Comparison of ENCODE assay signal across 23 mouse cellular contexts in the genomic region with DNA sequence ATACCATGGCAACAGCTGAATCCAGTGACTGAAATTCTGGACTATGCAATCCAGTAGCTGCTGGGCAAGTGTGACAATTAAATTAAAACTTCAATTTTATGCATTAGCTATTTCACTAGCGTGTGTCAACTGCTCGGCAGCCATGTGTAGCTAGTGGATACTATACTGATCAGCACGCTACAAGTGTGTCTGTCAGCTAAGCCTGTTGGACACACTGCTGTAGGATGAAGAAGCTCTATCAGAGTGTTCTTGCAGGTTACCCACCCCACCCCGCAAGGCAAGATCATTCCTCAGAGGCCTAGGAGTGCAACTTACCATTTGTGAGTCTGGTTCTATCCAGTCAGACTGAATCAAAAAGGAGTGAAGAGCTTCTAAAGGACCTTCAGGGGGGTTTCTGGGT.
DNase-seq lines count a peak whose midpoint lies in the region; ATAC-seq and TF ChIP-seq lines count a peak whose summit lies in the region.
"Had no signal": no experiment of that assay in that cellular context is flagged by ENCODE, and none has a peak within 500 bp of the region (broad histone marks: within the 10 kb centered on the region; RNA-seq: fewer than 3 reads in every experiment).

No protein-coding gene starts in this region.

- 0 out of 2 replicates have a peak, but pooled peaks have one; percentile 55 for ATAC-seq in midbrain, embryonic 13.5 days
- ATAC-seq in midbrain, embryonic 15.5 days (replicated peaks) = peak; percentile 71
- peak; percentile 74 for ATAC-seq in midbrain, postnatal 0 days (ENCODE audit: low FRiP score)
- ATAC-seq: CD4-positive, CD25-positive, alpha-beta regulatory T cell, adult 4 months; forebrain, embryonic 13.5 days; forebrain, embryonic 15.5 days had no signal

- peaks cover 9% of the 10 kb centered on the region for H3K4me1 ChIP-seq in midbrain, embryonic 13.5 days (replicated peaks)
- H3K4me1 ChIP-seq in midbrain, embryonic 10.5 days = peaks cover 10% of the 10 kb centered on the region
- no peaks in the 10 kb centered on the region for H3K4me1 ChIP-seq in midbrain, embryonic 15.5 days
- H3K4me1 ChIP-seq in midbrain, postnatal 0 days (ENCODE audit: insufficient read depth, low read length) = no peaks in the 10 kb centered on the region
- H3K4me1 ChIP-seq: forebrain, embryonic 15.5 days had no signal

- DNase-seq in midbrain, embryonic 10.5 days (ENCODE audit: low spot score) = no peak
- DNase-seq in MN1 (ENCODE audit: low spot score) = peak; percentile 23
- no peak for DNase-seq in midbrain, postnatal 0 days (ENCODE audit: low spot score)
- no peak for DNase-seq in layer of hippocampus, adult 2 months (ENCODE audit: low spot score in 2 of 2)
- no peak for DNase-seq in adrenal gland, postnatal 10 days
- DNase-seq: adrenal gland, adult 2 months; adrenal gland, postnatal 14 days; adrenal gland, postnatal 36 days; B cell, adult 2 months; cerebellum, adult 11-12 months; cerebellum, adult 2 months; cerebellum, adult 9-10 months; cerebellum, postnatal 10 days; cerebellum, postnatal 25 days had no signal

- no peaks in the 10 kb centered on the region for H3K9me3 ChIP-seq in midbrain, embryonic 13.5 days
- H3K9me3 ChIP-seq in midbrain, embryonic 10.5 days (replicated peaks) = no peaks in the 10 kb centered on the region
- no peaks in the 10 kb centered on the region for H3K9me3 ChIP-seq in midbrain, embryonic 15.5 days
- no peaks in the 10 kb centered on the region for H3K9me3 ChIP-seq in midbrain, postnatal 0 days (ENCODE audit: low read length)
- H3K9me3 ChIP-seq: embryonic facial prominence, embryonic 10.5 days; embryonic facial prominence, embryonic 12.5 days; forebrain, embryonic 13.5 days; forebrain, embryonic 15.5 days; G1E had no signal

- no peak overlapping the region for H3K27ac ChIP-seq in midbrain, embryonic 13.5 days
- H3K27ac ChIP-seq in midbrain, embryonic 10.5 days (replicated peaks) = no peak overlapping the region
- no peak overlapping the region for H3K27ac ChIP-seq in midbrain, embryonic 15.5 days
- H3K27ac ChIP-seq in midbrain, postnatal 0 days (ENCODE audit: low read depth, low read length) = no peak overlapping the region
- no peak overlapping the region for H3K27ac ChIP-seq in layer of hippocampus, adult 2 months
- H3K27ac ChIP-seq: embryonic facial prominence, embryonic 12.5 days; forebrain, embryonic 13.5 days; forebrain, embryonic 15.5 days had no signal

- 87% methylated on average over 4 of the region's 4 CpGs for WGBS in midbrain, embryonic 13.5 days
- whole genome bisulfite sequencing in midbrain, embryonic 10.5 days = 91% methylated on average over 4 of the region's 4 CpGs
- 88% methylated on average over 4 of the region's 4 CpGs for WGBS in midbrain, embryonic 15.5 days
- WGBS in midbrain, postnatal 0 days = 80% methylated on average over 4 of the region's 4 CpGs

- H3K4me2 ChIP-seq in midbrain, embryonic 13.5 days (replicated peaks) = no peak overlapping the region
- no peak overlapping the region for H3K4me2 ChIP-seq in midbrain, embryonic 15.5 days
- H3K4me2 ChIP-seq in midbrain, postnatal 0 days (ENCODE audit: low read depth, low read length, poor library complexity, severe bottlenecking) = no peak overlapping the region
- H3K4me2 ChIP-seq: embryonic facial prominence, embryonic 12.5 days; forebrain, embryonic 13.5 days; forebrain, embryonic 15.5 days had no signal

- no peak overlapping the region for H3K9ac ChIP-seq in midbrain, embryonic 13.5 days (replicated peaks)
- no peak overlapping the region for H3K9ac ChIP-seq in midbrain, embryonic 15.5 days
- H3K9ac ChIP-seq in midbrain, postnatal 0 days (replicated peaks; ENCODE audit: low read length, poor library complexity, severe bottlenecking) = no peak overlapping the region
- H3K9ac ChIP-seq: embryonic facial prominence, embryonic 12.5 days; forebrain, embryonic 13.5 days; forebrain, embryonic 15.5 days had no signal

- no peaks in the 10 kb centered on the region for H3K36me3 ChIP-seq in midbrain, embryonic 13.5 days
- no peaks in the 10 kb centered on the region for H3K36me3 ChIP-seq in midbrain, embryonic 10.5 days
- H3K36me3 ChIP-seq in midbrain, embryonic 15.5 days (replicated peaks) = no peaks in the 10 kb centered on the region
- no peaks in the 10 kb centered on the region for H3K36me3 ChIP-seq in midbrain, postnatal 0 days (ENCODE audit: insufficient read depth, low read length)
- H3K36me3 ChIP-seq: embryonic facial prominence, embryonic 10.5 days; embryonic facial prominence, embryonic 12.5 days; forebrain, embryonic 15.5 days; G1E had no signal

- no peaks in the 10 kb centered on the region for H3K27me3 ChIP-seq in midbrain, embryonic 13.5 days
- no peaks in the 10 kb centered on the region for H3K27me3 ChIP-seq in midbrain, embryonic 10.5 days (ENCODE audit: low read depth, poor library complexity, severe bottlenecking)
- H3K27me3 ChIP-seq in midbrain, embryonic 15.5 days (replicated peaks) = no peaks in the 10 kb centered on the region
- no peaks in the 10 kb centered on the region for H3K27me3 ChIP-seq in midbrain, postnatal 0 days (ENCODE audit: insufficient read depth, low read length)
- H3K27me3 ChIP-seq: CH12.LX; embryonic facial prominence, embryonic 12.5 days; forebrain, embryonic 13.5 days; forebrain, embryonic 15.5 days had no signal

- H3K4me3 ChIP-seq in midbrain, embryonic 13.5 days (replicated peaks) = no peak overlapping the region
- H3K4me3 ChIP-seq in midbrain, embryonic 10.5 days = no peak overlapping the region
- H3K4me3 ChIP-seq in midbrain, embryonic 15.5 days = no peak overlapping the region
- no peak overlapping the region for H3K4me3 ChIP-seq in midbrain, postnatal 0 days (ENCODE audit: low read depth, low read length)
- no peak overlapping the region for H3K4me3 ChIP-seq in layer of hippocampus, adult 2 months
- H3K4me3 ChIP-seq: embryonic facial prominence, embryonic 10.5 days; embryonic facial prominence, embryonic 12.5 days; forebrain, embryonic 13.5 days; forebrain, embryonic 15.5 days had no signal

- TF ChIP-seq CTCF in midbrain, postnatal 0 days (IDR thresholded peaks at IDR 0.05) = no peak
- no peak for TF ChIP-seq CTCF in layer of hippocampus, adult 2 months (conservative IDR thresholded peaks at IDR 0.05)
